Mouse (Mus musculus) neural tube, embryonic 13.5 days (tissue): ENCODE data around the gene Ip6k1. TPM values are rescaled to one million over a fixed set of nuclear protein-coding genes. Genes with fewer than 3 reads are reported as not detected.
A peak's percentile ranks its signal among the peaks of the same experiment; 100 is the strongest.

Experiments used
- ATAC-seq: fragments of 200-750 bp; cut with Nextera tagmentation; 2 replicates; pipeline ENCODE4 v1.8.0; 2017; ENCODE audit warnings: low read depth, mild to moderate bottlenecking, moderate TSS enrichment, moderate library complexity
- H3K27ac ChIP-seq: fragments of 300-500 bp; sonication (generic); replicated peaks from 2 replicates; pipeline ENCODE4 v1.5.1; 2015; ENCODE audit warnings: moderate library complexity, mild to moderate bottlenecking, inconsistent platforms
- H3K27me3 ChIP-seq: fragments of 300-500 bp; sonication (generic); 2 replicates; pipeline ENCODE4 v1.6.1; 2015; ENCODE audit warnings: mild to moderate bottlenecking, inconsistent platforms
- H3K36me3 ChIP-seq: fragments of 300-500 bp; sonication (generic); 2 replicates; pipeline ENCODE4 v1.6.1; 2015; ENCODE audit warnings: mild to moderate bottlenecking, inconsistent platforms
- H3K4me1 ChIP-seq: fragments of 300-500 bp; sonication (generic); replicated peaks from 2 replicates; pipeline ENCODE4 v1.6.1; 2015; ENCODE audit warnings: inconsistent platforms
- H3K4me2 ChIP-seq: fragments of 300-500 bp; sonication (generic); 2 replicates; pipeline ENCODE4 v1.6.1; 2015; ENCODE audit warnings: inconsistent platforms, mild to moderate bottlenecking, moderate library complexity
- H3K4me3 ChIP-seq: fragments of 300-500 bp; sonication (generic); 2 replicates; pipeline ENCODE4 v1.5.1; 2015; ENCODE audit warnings: mild to moderate bottlenecking, inconsistent platforms
- H3K9ac ChIP-seq: fragments of 300-500 bp; sonication (generic); 2 replicates; pipeline ENCODE4 v1.6.1; 2015; ENCODE audit warnings: moderate library complexity, mild to moderate bottlenecking, inconsistent platforms
- H3K9me3 ChIP-seq: fragments of 300-500 bp; sonication (generic); 2 replicates; pipeline ENCODE4 v1.6.1; 2016; ENCODE audit warnings: inconsistent platforms
- WGBS: fragments of 180-500 bp; shearing (Covaris S2); methylation state at CpG from one replicate; pipeline ENCODE4 v1.1.7; 2015; 5-methylcytosine and 5-hydroxymethylcytosine counted together
- polyA plus RNA-seq: library from polyadenylated mRNA; unstranded; fragments of >200 nt; fragmentation: Nextera tagmentation; extraction: Ambion mirVana; gene quantifications from 2 replicates; pipeline ENCODE4 v1.2.1, GENCODE M21; 2015

Gene Ip6k1
- polyA plus RNA-seq, 1 experiment from 2014 or later, result 94.1 TPM

GRCm38 (mm10) chr9:107984754-107985055 is 17.6 kb upstream of the Ip6k1 start:
- Histone ChIP-seq H3K9me3 (no peaks in the 10 kb centered on the region), H3K9ac (peak overlapping the region; percentile 76), H3K36me3 (no peaks in the 10 kb centered on the region), H3K27ac (peak overlapping the region; percentile 94), H3K4me2 (peak overlapping the region; percentile 82), H3K27me3 (peaks cover 31% of the 10 kb centered on the region), H3K4me1 (peaks cover 45% of the 10 kb centered on the region), H3K4me3 (peak overlapping the region; percentile 67)
- ATAC-seq, result no peak
- WGBS, result 67% methylated on average over 9 of the region's 9 CpGs

- Histone ChIP-seq H3K27ac (peak within 1 kb of the TSS; percentile 94), H3K27me3 (peaks cover 31% of the 10 kb centered on the region)
- ATAC-seq, result peak; percentile 84
Measured at GRCm38 (mm10) chr9:107985131-107986119, 16.9 kb upstream of the Ip6k1 start, which contains the start of gene Inka1. TSS of gene Inka1 (minus strand) at chr9:107985879.

GRCm38 (mm10) chr9:107986376-107986775 is 15.9 kb upstream of the Ip6k1 start:
- Histone ChIP-seq H3K9ac (no peak overlapping the region), H3K4me2 (peak overlapping the region; percentile 82), H3K4me3 (peak overlapping the region; percentile 67), H3K4me1 (peaks cover 40% of the 10 kb centered on the region), H3K36me3 (no peaks in the 10 kb centered on the region), H3K27ac (peak overlapping the region; percentile 38), H3K9me3 (no peaks in the 10 kb centered on the region), H3K27me3 (peaks cover 31% of the 10 kb centered on the region)
- 6% methylated on average over 18 of the region's 18 CpGs for WGBS
- peak; percentile 80 for ATAC-seq

More at GRCm38 (mm10) chr9:107985131-107986119, 16.9 kb upstream of the Ip6k1 start, which contains the start of gene Inka1:
- peak within 1 kb of the TSS; percentile 82 for H3K4me2 ChIP-seq
- peaks cover 45% of the 10 kb centered on the region for H3K4me1 ChIP-seq
- peak within 1 kb of the TSS; percentile 76 for H3K9ac ChIP-seq
- peak within 1 kb of the TSS; percentile 67 for H3K4me3 ChIP-seq
- H3K36me3 ChIP-seq, result no peaks in the 10 kb centered on the region
- under 1% methylated on average over 58 of the region's 58 CpGs for WGBS
- no peaks in the 10 kb centered on the region for H3K9me3 ChIP-seq

- 72% methylated on average over 3 of the region's 3 CpGs for WGBS
- Histone ChIP-seq H3K4me1 (peaks cover 26% of the 10 kb centered on the region), H3K4me3 (no peak overlapping the region), H3K9me3 (no peaks in the 10 kb centered on the region), H3K27ac (no peak overlapping the region), H3K27me3 (peaks cover 30% of the 10 kb centered on the region), H3K4me2 (no peak overlapping the region), H3K9ac (no peak overlapping the region), H3K36me3 (no peaks in the 10 kb centered on the region)
- no peak for ATAC-seq
Measured at GRCm38 (mm10) chr9:107987950-107988349, 14.4 kb upstream of the Ip6k1 start.

- Histone ChIP-seq H3K9me3 (no peaks in the 10 kb centered on the region), H3K4me2 (no peak within 1 kb of the TSS), H3K4me1 (peaks cover 2% of the 10 kb centered on the region; the same call in 1 of the 2 replicates), H3K27ac (no peak within 1 kb of the TSS), H3K36me3 (no peaks in the 10 kb centered on the region), H3K27me3 (0 out of 2 replicates have a peak, but pooled peaks cover 4% of the 10 kb centered on the region), H3K9ac (no peak within 1 kb of the TSS), H3K4me3 (no peak within 1 kb of the TSS)
- 58% methylated on average over 2 of the region's 2 CpGs for WGBS
- ATAC-seq, result no peak
Measured at GRCm38 (mm10) chr9:107992197-107992596, 10.1 kb upstream of the Ip6k1 start, which contains the start of gene Cdhr4. TSS of gene Cdhr4 (plus strand) at chr9:107992497.

- no peak overlapping the region for H3K4me2 ChIP-seq
- H3K4me3 ChIP-seq, result no peak overlapping the region
- no peaks in the 10 kb centered on the region for H3K9me3 ChIP-seq
- no peak overlapping the region for H3K27ac ChIP-seq
- H3K36me3 ChIP-seq, result no peaks in the 10 kb centered on the region
- no peak overlapping the region for H3K9ac ChIP-seq
- WGBS, result 82% methylated on average over 11 of the region's 11 CpGs
- H3K27me3 ChIP-seq, result no peaks in the 10 kb centered on the region
- ATAC-seq, result no peak
- H3K4me1 ChIP-seq, result no peaks in the 10 kb centered on the region
Measured at GRCm38 (mm10) chr9:107993013-107993412, 9.3 kb upstream of the Ip6k1 start.

- Histone ChIP-seq H3K4me2 (no peak overlapping the region), H3K36me3 (no peaks in the 10 kb centered on the region), H3K4me3 (no peak overlapping the region), H3K27me3 (no peaks in the 10 kb centered on the region), H3K9me3 (no peaks in the 10 kb centered on the region), H3K27ac (no peak overlapping the region), H3K4me1 (no peaks in the 10 kb centered on the region), H3K9ac (no peak overlapping the region)
- 70% methylated on average over 2 of the region's 2 CpGs for WGBS
- no peak for ATAC-seq
Measured at GRCm38 (mm10) chr9:107994464-107994863, 7.8 kb upstream of the Ip6k1 start.

GRCm38 (mm10) chr9:107995513-107995912 is 6.8 kb upstream of the Ip6k1 start:
- WGBS, result 94% methylated on average over 21 of the region's 21 CpGs
- no peak overlapping the region for H3K27ac ChIP-seq
- H3K27me3 ChIP-seq, result no peaks in the 10 kb centered on the region
- no peak overlapping the region for H3K9ac ChIP-seq
- ATAC-seq, result no peak
- H3K9me3 ChIP-seq, result no peaks in the 10 kb centered on the region
- no peak overlapping the region for H3K4me3 ChIP-seq
- no peaks in the 10 kb centered on the region for H3K36me3 ChIP-seq
- no peaks in the 10 kb centered on the region for H3K4me1 ChIP-seq
- H3K4me2 ChIP-seq, result no peak overlapping the region

GRCm38 (mm10) chr9:107996049-107996448 is 6.3 kb upstream of the Ip6k1 start, which contains the start of gene Gm20662:
TSS of gene Gm20662 (plus strand) at chr9:107996349.
- WGBS, result 95% methylated on average over 5 of the region's 5 CpGs
- Histone ChIP-seq H3K4me3 (no peak within 1 kb of the TSS), H3K27ac (no peak within 1 kb of the TSS), H3K27me3 (no peaks in the 10 kb centered on the region), H3K9me3 (no peaks in the 10 kb centered on the region), H3K4me1 (no peaks in the 10 kb centered on the region), H3K9ac (no peak within 1 kb of the TSS), H3K36me3 (no peaks in the 10 kb centered on the region), H3K4me2 (no peak within 1 kb of the TSS)
- no peak for ATAC-seq

- Histone ChIP-seq H3K4me2 (peak overlapping the region; percentile 90), H3K9ac (peak overlapping the region; percentile 89), H3K36me3 (no peaks in the 10 kb centered on the region), H3K27ac (peak overlapping the region; percentile 96), H3K9me3 (no peaks in the 10 kb centered on the region), H3K4me1 (peaks cover 47% of the 10 kb centered on the region), H3K4me3 (peak overlapping the region; percentile 89), H3K27me3 (no peaks in the 10 kb centered on the region)
- peak; percentile 65 for ATAC-seq
- under 1% methylated on average over 50 of the region's 50 CpGs for WGBS
Measured at GRCm38 (mm10) chr9:108002778-108003530, 653 bp downstream of the Ip6k1 start.

- Histone ChIP-seq H3K4me2 (peak overlapping the region; percentile 90), H3K36me3 (no peaks in the 10 kb centered on the region)
- 9% methylated on average over 8 of the region's 8 CpGs for WGBS
Measured at GRCm38 (mm10) chr9:108003531-108003890, 1.2 kb downstream of the Ip6k1 start.

GRCm38 (mm10) chr9:108008041-108008440 is 5.7 kb downstream of the Ip6k1 start:
- H3K4me3 ChIP-seq, result no peak overlapping the region
- WGBS, result 92% methylated on average over 5 of the region's 5 CpGs
- H3K36me3 ChIP-seq, result peaks cover 7% of the 10 kb centered on the region
- no peak for ATAC-seq
- H3K4me2 ChIP-seq, result no peak overlapping the region
- H3K27me3 ChIP-seq, result no peaks in the 10 kb centered on the region
- H3K9me3 ChIP-seq, result no peaks in the 10 kb centered on the region
- peaks cover 40% of the 10 kb centered on the region for H3K4me1 ChIP-seq
- H3K27ac ChIP-seq, result no peak overlapping the region
- no peak overlapping the region for H3K9ac ChIP-seq

More at GRCm38 (mm10) chr9:108003531-108003890, 1.2 kb downstream of the Ip6k1 start:
- peaks cover 47% of the 10 kb centered on the region for H3K4me1 ChIP-seq
- 0 out of 2 replicates have a peak, but pooled peaks have one; percentile 6 for ATAC-seq
- peak overlapping the region; percentile 89 for H3K4me3 ChIP-seq
- H3K9me3 ChIP-seq, result no peaks in the 10 kb centered on the region
- H3K9ac ChIP-seq, result peak overlapping the region; percentile 89
- no peaks in the 10 kb centered on the region for H3K27me3 ChIP-seq
- peak overlapping the region; percentile 96 for H3K27ac ChIP-seq
